Mouse (Mus musculus) liver, embryonic 14.5 days (tissue): ENCODE data around the gene Nr1d1.

Experiments used
- CTCF ChIP-seq: IDR thresholded peaks from 2 replicates; pipeline ENCODE4 v1.5.1; 2016; ENCODE audit warnings: antibody characterized with exemption, low read depth, control low read depth
- EP300 ChIP-seq: IDR thresholded peaks from 2 replicates; pipeline ENCODE4 v1.6.1; 2016; ENCODE audit warnings: antibody characterized with exemption, low read depth

GRCm38 (mm10) chr11:98754151-98754620 lies 20.9 kb downstream of the Nr1d1 start:
- no peak for TF ChIP-seq CTCF
- no peak for TF ChIP-seq EP300
